In genomic region chr13:45418986-45419385, GRCm38 (mm10) we compare ENCODE assay signal across 16 mouse cellular contexts. TPM values are rescaled to one million over a fixed set of nuclear protein-coding genes. Genes with fewer than 3 reads are reported as not detected.
DNase-seq lines count a peak whose midpoint lies in the region; ATAC-seq and TF ChIP-seq lines count a peak whose summit lies in the region.
"Had no signal": no experiment of that assay in that cellular context is flagged by ENCODE, and none has a peak within 500 bp of the region (broad histone marks: within the 10 kb centered on the region; RNA-seq: fewer than 3 reads in every experiment).

No protein-coding gene starts in this region.

- H3K27me3 ChIP-seq in hindbrain, embryonic 15.5 days: 0 out of 2 replicates have a peak, but pooled peaks cover 9% of the 10 kb centered on the region
- H3K27me3 ChIP-seq in neural tube, embryonic 13.5 days: 0 out of 2 replicates have a peak, but pooled peaks cover 6% of the 10 kb centered on the region
- H3K27me3 ChIP-seq: heart, embryonic 15.5 days had no signal

- no peak for DNase-seq in gastrocnemius, adult 2 months
- DNase-seq in gastrocnemius, adult 18-20 months (ENCODE audit: low spot score): no peak
- DNase-seq in adipocyte (ENCODE audit: low spot score): peak; percentile 40
- no peak for DNase-seq in adrenal gland, postnatal 4 days (ENCODE audit: low spot score in 2 of 2)
- no peak for DNase-seq in right cerebral cortex, adult 2 months (ENCODE audit: low spot score in 2 of 2)
- DNase-seq: adrenal gland, adult 8-10 months; gastrocnemius, postnatal 36 days; kidney, postnatal 14 days; lung, postnatal 36 days had no signal

- H3K4me2 ChIP-seq in hindbrain, embryonic 15.5 days: peak overlapping the region; percentile 18
- peak overlapping the region; percentile 20 for H3K4me2 ChIP-seq in neural tube, embryonic 13.5 days
- H3K4me2 ChIP-seq: heart, embryonic 15.5 days; liver, embryonic 15.5 days had no signal

- ATAC-seq in hindbrain, embryonic 15.5 days (ENCODE audit: low FRiP score, low read depth): no peak
- ATAC-seq in neural tube, embryonic 13.5 days (ENCODE audit: low read depth): no peak
- ATAC-seq in inflammation-experienced regulatory T-cells, adult 6 months: no peak
- ATAC-seq: CD4-positive, CD25-positive, alpha-beta regulatory T cell, adult 4 months had no signal

- no peak overlapping the region for H3K27ac ChIP-seq in gastrocnemius, adult 2 months
- peak overlapping the region; percentile 50; the same call in 1 of the 2 replicates for H3K27ac ChIP-seq in hindbrain, embryonic 15.5 days (replicated peaks)
- peak overlapping the region; percentile 19; the same call in 1 of the 2 replicates for H3K27ac ChIP-seq in neural tube, embryonic 13.5 days (replicated peaks)
- H3K27ac ChIP-seq: heart, embryonic 15.5 days; limb, embryonic 10.5 days; liver, embryonic 15.5 days had no signal

- no peak for TF ChIP-seq CTCF in gastrocnemius, adult 2 months (IDR thresholded peaks at IDR 0.05)

- 20% methylated on average over 12 of the region's 12 CpGs for WGBS in hindbrain, embryonic 15.5 days
- 24% methylated on average over 12 of the region's 12 CpGs for WGBS in neural tube, embryonic 13.5 days

- peaks cover 47% of the 10 kb centered on the region for H3K4me1 ChIP-seq in hindbrain, embryonic 15.5 days (replicated peaks)
- H3K4me1 ChIP-seq in neural tube, embryonic 13.5 days (replicated peaks): peaks cover 39% of the 10 kb centered on the region
- H3K4me1 ChIP-seq: liver, embryonic 15.5 days had no signal

- peak overlapping the region; percentile 13; the same call in 1 of the 2 replicates for H3K4me3 ChIP-seq in gastrocnemius, adult 2 months
- H3K4me3 ChIP-seq in hindbrain, embryonic 15.5 days: no peak overlapping the region
- H3K4me3 ChIP-seq in neural tube, embryonic 13.5 days: 0 out of 2 replicates have a peak overlapping the region, but pooled peaks have one; percentile 3
- H3K4me3 ChIP-seq: heart, embryonic 15.5 days; limb, embryonic 10.5 days; liver, embryonic 15.5 days had no signal

- H3K9me3 ChIP-seq in hindbrain, embryonic 15.5 days: no peaks in the 10 kb centered on the region
- no peaks in the 10 kb centered on the region for H3K9me3 ChIP-seq in neural tube, embryonic 13.5 days
- H3K9me3 ChIP-seq: heart, embryonic 15.5 days; limb, embryonic 10.5 days; liver, embryonic 15.5 days had no signal

- no peak overlapping the region for H3K9ac ChIP-seq in hindbrain, embryonic 15.5 days
- no peak overlapping the region for H3K9ac ChIP-seq in neural tube, embryonic 13.5 days
- H3K9ac ChIP-seq: heart, embryonic 15.5 days; liver, embryonic 15.5 days had no signal

- intact Hi-C loops in gastrocnemius, adult 2 months (cut with DNase I): no loop called here

- H3K36me3 ChIP-seq in hindbrain, embryonic 15.5 days: no peaks in the 10 kb centered on the region
- no peaks in the 10 kb centered on the region for H3K36me3 ChIP-seq in neural tube, embryonic 13.5 days
- H3K36me3 ChIP-seq: heart, embryonic 15.5 days; limb, embryonic 10.5 days; liver, embryonic 15.5 days had no signal

RNA-seq across cellular contexts. Expression of gene Mylip, which starts 29.4 kb away (rescaled TPM):
- 10 to 100 TPM in 1 of 2 experiments, 1 to 10 TPM in 1; 8.3 to 18.5 TPM for total RNA-seq in gastrocnemius, adult 2 months (2021)
- 10 to 100 TPM; 11.3 to 12.2 TPM for total RNA-seq in gastrocnemius, adult 18-20 months (2021)
- polyA plus RNA-seq in hindbrain, embryonic 15.5 days (2015; fragmentation: Nextera tagmentation; extraction: Ambion mirVana): 7.3 and 7.5 TPM in 2 replicates
- 7.9 and 10.0 TPM in 2 replicates for polyA plus RNA-seq in neural tube, embryonic 13.5 days (2015; fragmentation: Nextera tagmentation; extraction: Ambion mirVana)
- 10 to 100 TPM in 2 of 3 experiments, 1 to 10 TPM in 1; 9.4 to 14.9 (median 13.6) TPM for polyA plus RNA-seq in inflammation-experienced regulatory T-cells, adult 6 months (2017; shearing (Covaris generic))
- total RNA-seq in adrenal gland, postnatal 4 days (2021): 10 to 100 TPM; 14.8 to 15.5 TPM
